Mouse (Mus musculus): ENCODE results near the gene Aldh1l2.
A peak's percentile ranks its signal among the peaks of the same experiment; 100 is the strongest.
"Not testable (repeated sequence)": the region's sequence is repeated elsewhere in the genome, so short reads cannot be mapped to it uniquely, and the experiment has no call there.

The Aldh1l2 gene

DNA sequence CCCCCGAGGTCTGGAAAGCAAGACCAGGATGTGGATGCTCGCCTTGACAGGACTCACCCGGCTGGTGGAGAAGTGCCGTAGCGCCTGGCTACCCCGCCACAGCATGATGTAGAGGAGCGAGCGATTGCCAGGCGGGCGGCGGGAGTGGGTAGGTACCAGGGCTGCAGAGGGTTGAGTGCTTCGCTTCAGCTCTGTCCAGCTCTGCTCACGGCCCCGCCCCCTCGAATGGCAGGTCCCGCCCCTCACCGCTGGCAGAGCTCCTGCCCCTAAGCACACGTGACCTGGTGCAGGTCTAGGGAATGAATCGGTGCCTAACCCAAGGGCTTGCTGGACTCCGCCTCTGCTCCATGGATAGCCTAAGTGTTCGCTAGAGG lies at the start of gene Aldh1l2:
Gene Aldh1l2 (minus strand): TSS at position 231 of the 374 bp plus-strand sequence.
- DNase-seq (ENCODE audit: low spot score): peak; percentile 80

GRCm38 (mm10) chr10:83565449-83566441 lies 31.8 kb upstream of the Aldh1l2 start:
- DNase-seq (ENCODE audit: low spot score): no peak

- no peak for DNase-seq (ENCODE audit: low spot score)
These were observed 29.1 kb upstream of the Aldh1l2 start for GRCm38 (mm10) chr10:83563005-83563404.

DNA sequence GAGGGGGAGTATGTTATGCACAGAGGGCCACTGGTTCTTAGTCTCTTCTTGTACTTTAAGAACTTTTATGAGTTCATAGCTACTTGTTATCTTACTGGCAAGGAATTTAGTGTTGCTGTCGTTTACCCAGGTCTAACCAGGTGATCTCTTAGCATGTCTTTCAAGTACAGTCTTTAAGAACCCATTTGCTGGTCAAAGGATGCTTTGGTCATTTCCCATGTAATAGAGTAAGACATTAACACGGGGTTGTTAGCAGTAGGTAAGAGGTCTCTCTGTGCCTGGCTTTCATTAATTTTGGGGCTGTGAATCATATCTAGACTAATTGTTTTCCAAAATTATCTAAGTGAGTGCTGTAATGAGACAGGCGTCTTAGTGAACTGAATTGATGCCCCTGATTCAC lies 11.4 kb upstream of the Aldh1l2 start:
- DNase-seq (ENCODE audit: low spot score): no peak

DNA sequence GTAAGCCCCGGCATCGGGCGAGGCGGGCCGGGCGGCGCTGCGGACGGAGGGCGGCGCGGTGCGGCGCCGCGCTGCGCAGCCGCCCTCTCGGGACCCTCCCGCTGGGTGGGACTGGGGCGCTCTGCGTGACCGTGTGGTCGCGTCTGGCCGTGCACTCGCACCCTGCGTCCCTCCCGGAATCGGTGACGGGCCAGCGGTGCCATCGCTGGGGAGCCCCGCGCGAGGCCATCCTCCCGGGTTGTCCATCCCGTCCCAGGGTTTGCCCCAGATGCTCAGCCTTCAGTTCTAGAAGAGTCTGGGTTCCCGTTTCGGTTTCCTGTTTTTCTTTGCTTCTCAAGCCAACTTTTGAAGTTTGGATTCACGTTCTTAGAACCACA lies 10.2 kb upstream of the Aldh1l2 start:
- peak; percentile 56 for DNase-seq (ENCODE audit: low spot score)

GRCm38 (mm10) chr10:83543439-83544102 lies 9.6 kb upstream of the Aldh1l2 start, which contains the start of gene Washc4:
Gene Washc4, plus strand, starts transcription at chr10:83543752.
- DNase-seq (ENCODE audit: low spot score): peak; percentile 96

- no peak for DNase-seq (ENCODE audit: low spot score)
These were observed 8.3 kb upstream of the Aldh1l2 start for GRCm38 (mm10) chr10:83542241-83542640.

DNA sequence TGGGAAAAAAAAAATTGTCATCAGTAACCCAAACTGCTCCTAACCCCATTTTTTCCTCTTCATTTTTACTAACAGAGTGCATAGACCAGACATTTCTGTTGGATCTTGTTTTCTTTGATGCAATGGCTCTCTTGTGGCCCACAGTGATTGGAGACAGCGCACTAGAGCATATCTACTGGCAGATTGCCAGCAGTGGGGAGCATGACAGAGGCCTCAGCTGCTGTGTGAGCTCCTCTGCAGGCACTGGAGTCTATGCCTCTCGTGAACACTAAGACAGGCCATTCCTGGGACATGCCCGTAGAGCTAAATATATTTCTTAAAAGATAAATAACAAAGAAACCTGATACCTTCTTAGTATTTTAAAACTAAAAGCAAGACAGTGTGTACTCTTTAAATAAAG lies 6.2 kb upstream of the Aldh1l2 start:
- DNase-seq (ENCODE audit: low spot score): no peak

DNA sequence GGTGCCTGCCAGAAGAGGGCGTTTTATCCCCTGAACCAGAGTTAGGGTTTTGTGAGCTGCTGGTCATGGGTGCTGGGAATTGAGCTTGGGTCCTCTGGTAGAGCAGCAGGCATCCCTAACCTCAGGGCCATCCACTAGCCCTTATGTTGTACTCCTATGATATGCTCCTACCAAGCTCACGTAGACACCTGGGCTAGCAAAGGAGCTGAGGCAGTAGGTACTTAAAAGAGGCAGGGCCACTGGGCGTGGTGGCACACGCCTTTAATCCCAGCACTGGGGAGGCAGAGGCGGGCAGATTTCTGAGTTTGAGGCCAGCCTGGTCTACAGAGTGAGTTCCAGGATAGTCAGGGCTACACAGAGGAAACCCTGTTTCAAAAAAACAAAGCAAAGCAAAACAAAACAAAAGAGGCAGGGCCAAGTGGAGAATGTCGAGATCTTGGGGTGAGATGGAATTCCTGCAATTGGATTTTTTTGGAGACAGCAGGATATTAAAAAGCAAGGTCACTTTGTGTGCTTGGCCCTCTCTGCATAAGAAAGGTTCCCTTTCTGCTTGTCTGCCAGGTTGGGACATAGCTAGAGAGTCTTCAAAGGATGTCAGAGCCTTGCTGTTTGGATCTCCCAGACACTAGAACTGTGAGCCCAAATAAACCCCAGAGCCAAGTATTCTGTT lies 5.5 kb upstream of the Aldh1l2 start:
- DNase-seq (ENCODE audit: low spot score): no peak

DNA sequence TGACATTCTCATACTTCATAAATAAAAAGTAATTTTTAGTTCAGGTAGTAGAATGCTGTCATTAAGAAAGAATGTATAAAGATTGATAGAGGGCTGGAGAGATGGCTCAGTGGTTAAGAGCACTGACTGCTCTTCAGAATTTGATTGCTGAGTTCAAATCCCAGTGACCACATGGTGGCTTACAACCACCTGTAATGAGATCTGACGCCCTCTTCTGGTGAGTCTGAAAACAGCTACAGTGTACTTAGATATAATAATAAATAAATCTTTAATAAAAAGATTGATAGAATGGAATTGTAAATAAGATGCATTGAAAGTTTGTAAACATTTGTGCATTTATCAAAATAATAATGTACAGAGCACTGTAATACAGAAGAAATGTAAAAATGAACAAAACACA lies 2.5 kb upstream of the Aldh1l2 start:
- no peak for DNase-seq (ENCODE audit: low spot score)

- peak; percentile 73 for DNase-seq (ENCODE audit: low spot score)
These were observed 556 bp downstream of the Aldh1l2 start for GRCm38 (mm10) chr10:83533258-83533909.

- DNase-seq (ENCODE audit: low spot score): no peak
These were observed 3.5 kb downstream of the Aldh1l2 start for GRCm38 (mm10) chr10:83530384-83530967.

- DNase-seq (ENCODE audit: low spot score): not testable (repeated sequence)
These were observed 9.7 kb downstream of the Aldh1l2 start for GRCm38 (mm10) chr10:83524238-83524637.

GRCm38 (mm10) chr10:83520990-83521389 lies 12.9 kb downstream of the Aldh1l2 start:
- DNase-seq (ENCODE audit: low spot score): no peak

GRCm38 (mm10) chr10:83513736-83514135 lies 20.2 kb downstream of the Aldh1l2 start:
- DNase-seq (ENCODE audit: low spot score): no peak

- no peak for DNase-seq (ENCODE audit: low spot score)
These were observed 22.6 kb downstream of the Aldh1l2 start for GRCm38 (mm10) chr10:83511304-83511703.

- peak; percentile 26 for DNase-seq (ENCODE audit: low spot score)
These were observed 24.8 kb downstream of the Aldh1l2 start for GRCm38 (mm10) chr10:83508962-83509660.

DNA sequence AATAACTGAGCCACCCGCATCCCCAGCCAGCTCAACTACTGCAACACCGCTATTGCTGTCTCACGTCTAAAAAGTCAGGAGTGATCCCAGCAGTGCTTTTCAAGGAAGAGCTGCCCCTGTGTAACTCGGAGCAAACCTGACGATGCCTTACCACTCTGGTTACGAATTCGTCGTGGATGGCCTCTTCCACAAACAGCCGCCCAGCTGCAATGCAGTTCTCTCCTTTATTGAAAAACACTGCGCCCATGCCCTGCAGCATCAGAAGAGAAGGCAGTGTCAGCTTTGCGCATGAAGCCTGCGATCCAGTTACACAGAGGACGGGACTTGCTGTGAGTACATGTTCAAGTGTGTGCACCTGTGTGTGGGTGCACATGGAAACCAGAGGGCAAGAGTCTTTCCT lies 36.6 kb downstream of the Aldh1l2 start:
- DNase-seq (ENCODE audit: low spot score): no peak

GRCm38 (mm10) chr10:83490506-83490905 lies 43.4 kb downstream of the Aldh1l2 start:
- DNase-seq (ENCODE audit: low spot score): no peak

DNA sequence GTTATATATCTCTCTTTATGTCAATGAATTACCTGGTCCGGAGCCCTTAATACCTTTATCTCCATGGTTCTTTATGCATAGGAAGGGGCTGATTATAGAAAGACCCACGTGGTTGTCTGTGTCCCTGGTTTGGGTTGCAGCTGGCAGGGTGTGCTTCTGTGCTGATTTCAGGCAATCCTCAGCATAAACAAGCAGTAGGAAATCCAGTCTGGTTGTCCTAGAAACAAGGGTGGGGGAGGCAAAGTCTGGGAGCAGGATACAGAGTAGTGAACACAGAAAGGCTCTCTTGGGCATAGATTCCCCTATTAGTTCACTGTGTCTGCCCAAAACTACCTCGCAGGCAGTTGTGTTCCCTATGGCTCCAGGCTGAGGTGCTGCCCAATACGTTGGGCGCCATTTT lies 56.7 kb downstream of the Aldh1l2 start:
- DNase-seq (ENCODE audit: low spot score): no peak

DNA sequence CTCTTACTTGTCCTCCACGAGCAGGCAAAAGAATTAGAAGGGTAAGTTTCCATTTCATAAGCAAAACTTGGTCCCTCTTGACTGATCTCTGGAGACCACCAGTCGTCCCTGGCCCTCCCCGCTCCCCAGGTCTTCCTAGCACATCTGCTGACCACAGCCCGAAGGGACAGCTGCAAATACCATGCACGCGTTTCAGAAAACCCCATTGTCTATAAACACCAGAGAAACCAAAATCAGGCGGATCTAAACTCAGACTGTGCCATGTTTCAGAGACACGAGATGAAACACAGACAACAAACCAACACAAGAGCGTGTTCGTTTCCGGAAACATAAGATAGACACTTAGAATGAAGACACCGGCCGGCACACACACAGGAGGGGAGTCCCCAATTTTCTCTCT lies 58.7 kb downstream of the Aldh1l2 start:
- DNase-seq (ENCODE audit: low spot score): no peak
